Mouse (Mus musculus): Measurements from ENCODE around the gene March10.

Gene March10

DNA sequence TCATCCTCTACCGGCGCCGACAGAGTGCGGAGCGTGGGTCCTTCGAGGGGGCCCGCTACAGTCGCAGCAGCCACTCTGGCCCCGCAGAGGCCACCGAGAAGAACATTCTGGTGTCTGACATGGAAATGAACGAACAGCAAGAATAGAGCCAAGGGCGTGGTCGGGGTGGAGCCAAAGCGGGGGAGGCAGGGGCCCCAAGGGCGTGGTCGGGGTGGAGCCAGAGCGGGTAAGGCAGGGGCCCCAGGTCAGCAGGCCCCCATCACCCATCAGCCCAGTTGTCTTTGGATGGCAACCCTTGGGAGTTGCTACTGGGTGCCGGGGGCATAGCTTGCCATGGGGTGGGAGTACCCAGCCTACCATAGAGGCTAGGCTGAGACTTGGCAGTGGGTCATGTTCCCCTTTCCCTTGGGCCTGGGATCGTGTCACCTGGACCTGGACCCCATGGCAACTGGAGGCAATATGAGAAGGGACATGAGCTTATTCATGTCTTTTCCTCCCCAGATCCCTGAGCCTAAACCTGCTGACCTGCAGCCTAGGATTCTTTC, 106.7 kb downstream of the March10 start:
- DNase-seq, result no peak

DNA sequence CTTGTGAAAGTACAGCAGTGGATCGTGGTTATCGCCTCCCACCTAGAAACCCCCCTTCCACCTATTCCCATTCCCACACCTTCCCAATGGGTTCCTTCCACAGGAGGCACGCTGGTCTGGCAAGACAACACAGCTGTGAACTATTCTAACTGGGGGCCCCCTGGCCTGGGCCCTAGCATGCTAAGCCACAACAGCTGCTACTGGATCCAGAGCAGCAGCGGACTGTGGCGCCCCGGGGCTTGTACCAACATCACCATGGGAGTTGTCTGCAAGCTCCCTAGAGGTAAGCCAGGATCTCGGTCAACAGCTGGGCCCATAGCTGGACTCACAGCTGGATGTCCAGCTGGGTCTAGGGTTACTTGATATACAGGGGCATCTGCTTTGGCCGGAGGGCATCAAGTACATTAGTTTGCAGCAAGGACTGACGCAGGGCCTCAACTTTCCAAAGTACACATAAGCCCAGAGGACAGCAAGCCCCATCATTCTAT, 108.0 kb downstream of the March10 start:
- DNase-seq, result no peak

DNA sequence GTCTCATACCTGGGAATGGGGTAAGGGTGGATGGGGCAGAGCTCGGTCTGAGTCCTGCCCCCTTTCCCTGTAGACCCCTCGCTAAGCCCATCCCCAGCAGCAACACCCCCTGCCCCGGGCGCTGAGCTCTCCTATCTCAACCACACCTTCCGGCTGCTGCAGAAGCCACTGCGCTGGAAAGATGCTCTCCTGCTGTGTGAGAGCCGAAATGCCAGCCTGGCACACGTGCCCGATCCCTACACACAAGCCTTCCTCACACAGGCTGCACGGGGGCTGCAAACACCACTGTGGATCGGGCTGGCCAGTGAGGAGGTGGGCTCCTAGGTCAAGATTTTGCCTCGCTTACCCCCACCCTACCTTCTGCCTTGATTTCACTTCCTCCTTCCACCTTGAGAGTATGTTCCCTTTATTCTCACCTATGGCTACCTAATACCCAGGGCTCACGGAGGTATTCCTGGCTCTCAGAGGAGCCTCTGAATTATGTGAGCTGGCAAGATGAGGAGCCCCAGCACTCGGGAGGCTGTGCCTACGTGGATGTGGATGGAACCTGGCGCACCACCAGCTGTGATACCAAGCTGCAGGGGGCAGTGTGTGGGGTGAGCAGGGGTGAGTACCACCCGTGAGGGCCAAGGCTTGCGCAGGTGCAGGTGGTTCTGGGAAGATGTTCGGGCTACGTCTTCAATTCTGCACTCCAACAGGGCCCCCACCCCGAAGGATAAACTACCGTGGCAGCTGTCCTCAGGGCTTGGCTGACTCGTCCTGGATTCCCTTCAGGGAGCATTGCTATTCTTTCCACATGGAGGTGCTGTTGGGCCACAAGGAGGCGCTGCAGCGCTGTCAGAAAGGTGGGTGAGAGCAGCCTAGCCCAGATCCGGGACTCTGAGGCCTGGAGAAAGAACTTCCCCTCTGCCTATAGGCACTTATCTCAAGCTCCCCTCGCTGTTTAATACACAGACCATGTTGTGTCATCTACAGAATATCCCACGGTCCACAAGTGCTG, 109.1 kb downstream of the March10 start:
- peak; percentile 87 to 88 for DNase-seq

DNA sequence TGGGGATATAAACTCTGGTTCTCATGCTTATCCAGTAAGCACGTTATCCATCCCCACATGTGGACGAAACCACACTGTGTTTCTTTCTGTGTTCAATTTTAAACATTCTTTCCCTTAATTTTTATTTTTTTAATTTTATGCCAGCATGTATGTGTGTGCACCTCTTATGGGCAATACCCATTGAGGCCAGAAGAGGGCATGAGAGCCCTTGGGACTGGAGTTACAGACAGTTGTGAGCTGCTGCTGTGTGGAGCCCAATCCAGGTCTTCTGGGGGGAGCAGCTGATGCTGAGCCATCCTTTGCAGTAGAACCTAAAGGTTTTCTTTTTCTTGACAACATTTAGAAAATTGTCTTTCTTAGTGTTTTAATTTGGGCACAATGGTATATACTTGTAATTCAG, 111.3 kb downstream of the March10 start:
- peak in 1 of 2 experiments; percentile 56 for DNase-seq

DNA sequence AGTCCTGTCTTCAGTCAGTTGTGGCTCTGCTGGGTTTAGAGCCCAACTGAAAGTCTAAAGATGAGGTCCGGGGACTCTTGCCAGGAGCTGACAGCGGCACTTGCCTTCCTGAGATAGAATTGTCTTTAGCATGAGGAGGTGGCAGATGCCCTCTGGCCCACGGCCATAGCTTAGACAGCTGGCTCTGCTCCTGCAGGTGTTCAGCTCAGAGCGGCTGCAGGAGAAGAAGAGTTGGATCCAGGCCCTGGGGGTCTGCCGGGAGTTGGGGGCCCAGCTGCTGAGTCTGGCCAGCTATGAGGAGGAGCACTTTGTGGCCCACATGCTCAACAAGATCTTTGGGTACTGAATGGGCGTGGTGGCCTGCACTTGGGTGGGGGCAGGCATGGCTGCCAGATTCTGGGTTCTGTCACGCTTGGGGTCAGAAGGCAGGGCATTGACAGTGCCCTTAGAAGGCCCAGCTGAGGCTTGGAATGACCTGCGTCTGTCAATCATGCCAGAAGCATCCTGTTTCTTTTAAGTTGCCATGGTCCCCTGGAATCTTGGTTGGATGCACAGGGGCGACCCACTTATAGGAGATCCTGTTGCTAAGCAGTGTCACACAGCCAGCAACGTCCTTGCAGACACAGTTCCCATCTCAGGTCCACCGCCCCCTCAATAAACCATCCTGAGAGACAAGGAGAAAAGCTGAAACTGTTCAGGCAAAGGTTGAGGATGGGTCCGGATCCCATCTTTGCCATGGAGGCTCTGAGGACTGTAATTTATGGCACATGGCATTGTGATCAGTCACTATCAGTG, 117.7 kb downstream of the March10 start:
- DNase-seq, result no peak

DNA sequence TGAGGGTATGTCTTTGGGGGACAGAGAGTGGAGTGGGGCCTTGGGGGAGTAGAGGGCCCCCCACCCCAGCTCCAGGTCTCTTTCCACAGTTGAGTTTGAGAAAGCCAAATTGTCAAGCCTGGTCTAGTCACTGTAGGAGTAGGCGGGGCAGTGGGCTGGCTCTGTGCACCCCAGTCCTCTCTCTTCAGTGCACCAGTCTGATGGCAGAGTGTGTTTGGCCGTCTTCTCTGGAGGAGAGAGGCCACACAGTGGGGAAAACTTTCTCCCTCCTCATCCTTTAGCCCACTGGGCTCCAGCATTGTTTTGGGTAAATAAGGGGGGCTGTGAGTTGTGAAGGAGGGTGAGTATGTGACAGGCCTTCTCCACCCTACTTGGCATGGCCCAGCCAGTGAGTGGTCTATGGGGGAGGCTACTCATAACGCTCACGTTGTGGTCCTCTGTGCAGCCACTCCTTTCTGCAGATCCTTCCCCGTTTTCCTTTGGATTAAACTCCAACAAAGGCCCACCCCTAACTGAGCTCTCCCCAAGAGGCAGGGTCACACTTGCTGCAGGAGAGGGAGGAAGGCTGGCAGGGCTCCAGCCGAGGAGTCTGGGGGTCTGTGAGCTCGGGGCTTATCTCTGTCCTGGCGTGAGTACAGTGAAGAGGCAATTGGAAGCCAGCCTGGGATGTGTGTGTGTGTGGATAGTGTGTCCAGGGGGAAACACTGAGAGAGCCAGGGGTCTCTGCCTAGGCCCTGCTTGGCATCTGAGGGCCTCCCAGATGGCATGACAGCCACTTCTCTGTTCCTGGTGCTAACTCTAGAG, 122.5 kb downstream of the March10 start:
- DNase-seq, result peak in 1 of 2 experiments; percentile 61

DNA sequence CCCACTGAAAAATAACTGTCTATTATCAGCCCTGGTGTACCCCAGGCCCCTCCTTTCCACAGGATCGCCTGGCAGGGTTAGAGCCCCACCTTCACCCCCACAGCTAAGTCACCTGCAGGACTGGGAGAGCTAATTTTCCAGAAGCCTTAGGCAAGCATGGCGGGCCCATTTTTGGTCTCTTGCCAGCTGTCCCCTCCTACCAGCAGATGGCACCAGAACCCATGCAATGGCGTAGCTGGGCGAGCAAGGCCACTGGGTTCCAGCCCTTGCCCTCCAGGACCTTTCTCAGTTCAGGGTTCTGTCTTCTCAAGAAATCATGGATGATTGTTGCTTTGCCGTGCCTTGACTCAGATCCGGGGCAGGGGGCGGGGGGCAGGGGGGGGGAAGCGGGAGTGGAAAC, 124.1 kb downstream of the March10 start:
- DNase-seq, result peak; percentile 73 to 79

DNA sequence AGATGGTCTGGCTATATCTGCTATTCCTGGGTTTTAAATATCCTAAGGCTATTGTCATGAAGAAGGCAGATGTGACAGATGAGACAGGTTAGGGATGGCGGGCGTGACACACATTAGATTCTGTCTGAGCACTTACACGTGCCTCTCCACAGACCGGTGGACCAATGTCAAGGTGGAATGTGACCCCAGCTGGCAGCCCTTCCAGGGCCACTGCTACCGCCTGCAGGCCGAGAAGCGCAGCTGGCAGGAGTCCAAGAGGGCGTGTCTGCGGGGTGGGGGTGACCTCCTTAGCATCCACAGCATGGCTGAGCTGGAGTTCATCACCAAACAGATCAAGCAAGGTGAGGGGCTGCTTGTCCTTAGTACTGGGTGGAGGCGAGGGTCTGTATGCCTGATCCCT, 124.8 kb downstream of the March10 start:
- peak; percentile 76 to 81 for DNase-seq

DNA sequence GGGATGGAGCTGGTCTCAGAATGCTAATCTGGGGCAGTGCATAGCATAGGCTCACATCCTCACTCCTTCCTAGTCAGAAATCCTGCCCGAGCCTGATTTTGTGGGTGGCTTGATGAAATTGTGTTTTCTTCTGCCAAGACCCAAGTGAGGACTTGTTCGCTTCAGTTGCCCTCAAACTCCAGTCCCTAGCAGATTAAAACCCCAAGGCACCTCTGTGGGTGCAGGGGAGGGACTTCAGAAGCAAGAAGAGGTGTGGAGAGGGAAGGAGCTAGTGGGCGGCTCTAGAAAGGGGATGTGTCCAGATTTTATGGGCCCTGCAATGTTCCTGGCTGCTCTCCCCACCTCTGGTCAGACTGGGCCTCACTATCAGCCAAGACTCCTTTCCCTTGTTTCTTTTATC, 125.4 kb downstream of the March10 start:
- no peak for DNase-seq

DNA sequence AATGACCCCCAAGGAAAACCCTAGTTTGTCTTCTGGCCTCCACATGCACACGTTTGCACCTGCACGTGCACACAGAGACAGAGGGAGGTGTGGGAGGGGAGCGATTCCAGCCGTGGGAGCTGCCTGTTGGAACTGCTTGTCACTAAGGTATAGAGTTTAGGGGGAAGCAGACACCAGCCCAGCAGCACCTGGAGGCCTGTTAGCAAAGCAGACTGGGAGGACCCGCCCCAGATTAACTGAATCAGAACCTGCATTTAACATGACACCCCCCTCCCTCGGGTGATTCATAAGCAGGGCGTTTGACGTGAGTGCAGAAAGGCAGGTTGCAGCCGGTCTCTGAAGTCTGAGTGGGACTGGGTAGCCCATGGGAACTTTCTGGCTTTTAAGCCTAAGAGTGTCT, 126.6 kb downstream of the March10 start:
- no peak for DNase-seq

DNA sequence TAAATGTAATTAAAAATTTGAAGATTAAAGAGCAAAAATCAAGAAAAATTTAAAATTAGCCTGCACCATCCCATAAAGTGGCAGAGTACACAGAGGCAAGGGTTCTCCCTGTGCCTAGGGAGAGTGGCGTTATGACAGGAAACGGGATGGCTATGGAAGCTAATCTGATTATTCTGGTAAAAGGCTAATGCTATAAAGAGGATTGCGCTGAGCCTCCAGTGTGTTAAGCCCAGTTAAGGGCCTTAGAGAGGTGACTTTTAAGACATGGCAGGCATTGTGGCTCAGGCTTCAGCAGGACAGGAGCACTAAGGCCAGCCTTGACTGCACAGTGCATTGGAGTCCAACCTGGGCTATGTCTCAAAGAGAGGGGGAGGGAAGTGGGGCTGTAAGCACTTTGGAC, 129.4 kb downstream of the March10 start:
- no peak for DNase-seq

DNA sequence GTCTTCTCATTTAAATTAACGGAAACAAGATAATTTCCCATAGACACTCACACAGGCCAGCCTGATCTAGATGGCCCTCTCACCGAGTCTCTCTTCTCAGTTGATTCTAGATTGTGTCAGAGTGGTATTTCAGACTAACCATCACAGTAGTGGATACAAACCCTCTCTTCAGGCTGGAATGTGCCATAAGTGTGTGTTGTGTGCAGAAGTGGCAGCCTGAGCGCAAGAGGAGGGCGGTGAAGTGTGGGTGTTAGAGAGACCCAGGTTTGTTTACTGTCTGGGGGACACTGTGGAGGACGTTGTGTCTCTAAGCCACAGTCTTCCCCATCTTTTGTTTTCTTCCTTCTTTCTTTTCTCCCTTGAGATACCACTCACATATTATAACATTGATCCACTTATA, 133.0 kb downstream of the March10 start:
- peak; percentile 36 to 72 for DNase-seq

DNA sequence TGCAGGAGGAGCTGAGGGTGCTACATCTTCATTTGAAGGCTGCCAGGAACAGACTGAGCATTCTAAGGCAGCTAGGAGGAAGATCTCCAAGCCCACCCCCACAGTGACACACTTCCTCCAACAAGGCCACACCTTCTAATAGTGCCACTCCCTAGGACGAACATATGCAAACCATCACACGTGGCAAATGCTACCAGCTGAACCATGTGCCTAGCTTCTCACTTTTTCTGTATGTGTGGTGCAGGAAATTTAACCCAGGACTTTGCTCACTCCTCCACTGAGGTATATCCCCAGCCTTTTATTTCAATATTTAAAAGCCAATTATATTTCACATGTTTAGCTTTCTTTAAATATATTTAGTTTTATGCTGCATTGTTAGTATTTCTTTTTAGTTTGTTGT, 135.4 kb downstream of the March10 start:
- peak in 1 of 2 experiments; percentile 16 for DNase-seq

DNA sequence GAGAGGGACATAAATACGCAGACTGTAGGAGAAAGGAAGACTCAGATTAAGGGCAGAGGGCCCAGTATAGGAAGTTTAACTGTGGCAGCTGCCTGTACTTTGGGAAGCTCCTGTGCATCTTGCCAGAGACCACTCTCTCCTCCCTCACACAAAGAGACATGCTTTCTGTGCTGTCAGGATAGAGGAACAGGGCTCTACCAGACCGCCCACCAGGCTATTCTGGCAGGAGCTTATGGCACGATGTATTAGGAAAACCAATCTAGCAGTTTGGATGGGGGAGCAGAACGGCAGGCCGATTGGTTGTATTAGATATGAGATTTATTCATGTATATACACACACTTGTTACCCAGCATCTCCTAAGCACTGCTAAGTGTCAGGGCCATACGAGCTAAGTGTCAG, 138.8 kb downstream of the March10 start:
- no peak for DNase-seq

DNA sequence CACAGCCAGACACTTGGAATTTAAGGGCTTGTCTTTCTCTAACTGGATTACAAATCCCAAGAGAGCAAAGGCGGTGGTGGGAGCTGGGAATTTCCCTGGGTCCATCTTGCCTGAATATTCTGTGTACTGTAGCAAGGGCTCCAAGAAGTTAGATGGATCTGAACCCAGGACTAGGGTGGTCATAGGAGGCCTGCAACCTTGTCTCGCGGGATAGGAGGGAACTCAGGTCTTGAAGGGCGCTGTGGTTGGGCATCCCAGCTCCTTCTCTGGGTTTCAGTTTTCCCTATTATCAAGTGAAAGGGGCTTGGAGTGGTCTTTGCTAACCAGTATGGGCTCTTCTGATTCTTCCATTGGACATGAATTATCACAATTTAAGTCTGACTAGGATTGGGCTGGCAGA, 140.4 kb downstream of the March10 start:
- no peak for DNase-seq

DNA sequence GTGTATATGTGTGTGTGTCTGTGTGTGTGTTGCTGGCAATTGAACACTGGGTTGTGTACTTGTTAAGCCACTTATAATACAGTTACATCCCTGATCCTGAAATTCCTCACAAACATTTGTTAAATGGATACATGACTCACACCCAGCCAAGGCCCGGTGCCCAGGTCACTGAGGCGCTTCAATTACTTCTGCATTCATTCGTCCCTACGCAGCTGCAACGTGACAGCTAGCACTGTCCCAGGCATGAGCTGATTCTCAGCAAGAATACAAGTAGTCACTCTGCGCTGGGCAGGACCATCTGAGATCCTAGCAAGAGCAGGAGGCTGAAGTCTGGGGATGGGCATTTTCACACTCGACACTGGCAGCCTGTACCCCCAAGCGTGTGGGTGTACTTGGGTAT, 141.2 kb downstream of the March10 start:
- peak in 1 of 2 experiments; percentile 67 for DNase-seq

DNA sequence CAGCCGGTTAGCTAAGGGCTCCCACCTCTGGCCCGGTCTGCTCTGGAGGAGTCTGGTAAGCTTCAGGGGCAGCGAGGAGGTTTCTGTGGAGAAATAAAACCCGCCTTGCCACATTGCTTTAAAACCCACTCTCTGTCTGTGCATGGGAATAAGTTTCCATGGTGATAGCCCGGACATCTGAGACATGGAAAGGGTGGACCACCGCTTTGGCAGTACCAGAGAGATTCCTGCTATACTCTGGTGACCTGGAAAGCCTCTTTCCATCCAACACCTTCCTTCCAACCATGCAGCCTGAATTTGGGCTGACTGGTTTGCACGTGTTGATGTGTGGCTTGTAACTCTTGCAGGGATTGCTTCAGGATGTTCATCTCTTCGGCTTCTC, 142.9 kb downstream of the March10 start:
- DNase-seq, result no peak

DNA sequence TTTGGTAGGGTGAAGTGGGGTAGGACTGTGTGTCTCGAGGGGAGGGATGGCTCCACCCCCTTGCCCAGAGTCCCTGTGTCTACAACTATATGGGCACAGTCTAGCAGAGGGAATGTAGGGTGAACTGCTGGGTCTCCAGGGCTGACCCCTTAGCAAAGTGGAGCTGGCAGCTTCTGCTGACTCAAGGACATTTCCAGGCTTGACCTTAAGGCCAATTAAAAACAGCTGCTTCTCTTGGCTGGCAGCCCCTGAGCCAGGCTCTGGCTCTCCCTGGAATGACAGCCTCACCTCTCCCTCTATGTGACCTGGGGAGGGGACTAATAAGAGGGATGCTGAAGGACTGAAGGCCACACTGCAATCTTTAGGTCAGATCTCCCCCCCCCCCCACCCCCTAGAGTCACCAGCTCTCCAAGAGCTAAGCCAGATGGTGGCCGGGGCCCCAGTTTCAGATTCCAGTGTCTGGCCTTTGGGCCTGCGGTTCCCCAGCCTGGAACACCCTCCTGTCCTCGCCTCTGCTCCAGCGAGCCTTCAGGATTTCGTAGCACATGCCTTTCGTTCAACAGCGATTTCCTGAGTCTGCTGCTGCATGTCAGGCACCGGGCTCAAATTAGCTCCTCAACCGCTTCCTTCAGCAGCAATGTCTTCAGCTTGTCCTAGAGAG, 143.4 kb downstream of the March10 start:
- DNase-seq, result peak; percentile 57 to 85

DNA sequence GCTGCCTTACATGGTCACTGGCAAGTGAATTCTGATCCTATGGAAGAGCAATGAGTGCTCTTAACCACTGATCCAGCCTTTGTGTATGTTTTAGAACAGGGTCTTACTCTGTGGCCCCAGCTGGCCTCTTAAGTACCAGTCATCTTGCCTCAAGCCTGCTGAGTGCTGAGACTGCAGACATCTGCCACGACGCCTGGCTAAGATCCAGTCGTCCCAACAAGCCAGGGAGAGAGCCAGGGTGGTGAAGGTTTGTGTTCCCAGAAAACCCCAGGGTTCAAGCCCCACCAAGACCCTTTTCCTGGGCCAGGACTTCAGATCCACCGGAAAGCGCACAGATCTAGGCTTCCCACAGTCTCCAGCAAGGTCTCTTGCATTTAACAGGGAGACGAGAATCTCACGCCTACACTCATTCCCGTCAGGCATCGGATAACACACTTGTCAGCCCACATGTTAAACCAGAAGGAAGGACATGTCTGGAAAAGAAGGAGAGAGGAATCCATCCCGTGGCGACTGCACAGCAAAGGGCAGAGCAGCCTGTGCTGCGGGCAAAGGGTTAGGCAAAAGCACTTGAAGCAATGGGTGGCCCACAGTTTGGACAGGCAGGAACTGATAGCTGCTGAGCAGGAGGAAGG, 144.1 kb downstream of the March10 start:
- peak; percentile 43 to 78 for DNase-seq

DNA sequence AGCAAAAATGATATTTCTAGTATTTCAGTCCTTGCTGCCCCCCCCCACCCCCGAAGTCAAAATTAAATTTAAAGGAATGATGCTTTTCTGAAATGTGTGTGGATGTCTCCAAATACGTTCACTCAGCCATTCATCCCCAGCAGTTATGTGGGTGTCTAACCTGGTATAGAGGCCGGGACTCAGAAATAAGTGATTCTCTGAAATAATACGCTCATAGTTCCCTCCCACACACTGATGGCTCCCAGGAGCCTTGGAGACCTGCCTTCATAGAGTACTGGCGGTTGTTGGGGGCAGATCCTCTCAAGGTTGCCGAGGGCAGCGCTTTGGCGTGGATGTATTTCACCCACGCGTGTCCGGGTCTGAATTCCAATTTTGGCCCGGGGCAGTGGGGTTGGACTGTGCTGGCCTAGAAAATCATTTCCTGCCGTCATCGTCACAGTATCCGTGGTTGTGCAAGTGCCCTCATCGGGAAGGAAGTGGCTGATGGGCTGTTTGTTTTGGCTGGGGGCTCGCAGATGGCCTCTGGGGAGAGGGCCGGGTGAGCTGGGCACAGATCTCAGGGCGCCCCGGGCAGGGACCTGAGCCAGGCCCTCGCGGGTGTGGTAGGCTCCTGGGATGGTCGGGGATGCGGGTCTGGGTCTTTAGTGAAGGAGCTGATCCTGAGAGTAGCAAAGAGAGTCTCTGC, 145.1 kb downstream of the March10 start:
- peak; percentile 73 to 85 for DNase-seq

All from lung, postnatal 4 days (tissue).